In the genomic region with DNA sequence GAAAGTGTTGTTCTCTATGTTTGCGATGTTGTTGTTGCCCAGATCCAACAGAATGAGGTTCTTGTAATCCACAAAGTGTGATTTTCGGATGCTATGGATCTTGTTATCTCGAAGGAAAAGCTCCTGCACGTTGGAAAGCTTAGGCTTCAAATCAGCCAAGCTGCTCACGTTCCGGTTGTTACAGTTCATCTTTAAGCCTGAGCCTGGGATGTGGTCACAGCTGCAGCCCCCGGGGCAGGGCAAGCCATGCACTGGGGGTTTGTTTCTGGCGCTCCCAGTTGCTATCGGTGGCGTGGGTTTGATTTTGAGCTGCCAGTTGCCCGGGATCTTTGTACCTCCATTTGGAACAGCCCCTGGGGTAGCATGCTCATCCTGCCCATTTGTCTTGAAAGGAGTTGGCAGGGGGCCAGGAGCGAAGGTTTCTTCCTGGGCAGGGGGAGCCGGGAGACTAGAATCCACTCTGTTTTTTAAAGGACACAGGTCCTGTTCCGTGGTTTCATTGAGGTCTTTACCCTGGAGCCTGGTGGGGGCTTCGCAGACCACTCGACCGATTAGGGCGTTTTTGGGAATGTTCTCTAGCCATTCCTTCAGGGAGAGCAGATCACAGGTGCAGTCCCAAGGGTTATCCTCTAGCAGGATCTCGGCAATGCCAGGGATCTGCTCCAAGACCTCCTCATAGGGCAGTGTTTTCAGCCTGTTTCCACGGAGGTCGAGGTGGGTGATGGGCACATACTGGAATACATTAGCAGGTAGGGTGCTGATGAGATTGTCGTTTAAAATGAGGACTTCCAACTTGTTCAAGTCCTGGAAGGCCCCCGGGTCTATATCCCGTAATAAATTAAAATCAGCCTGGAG, we compare ENCODE assay signal across 9 mouse cellular contexts. TPM values are rescaled to one million over a fixed set of nuclear protein-coding genes. Genes with fewer than 3 reads are reported as not detected.
A peak's percentile ranks its signal among the peaks of the same experiment; 100 is the strongest.
DNase-seq lines count a peak whose midpoint lies in the region; ATAC-seq and TF ChIP-seq lines count a peak whose summit lies in the region.
"Had no signal": no experiment of that assay in that cellular context is flagged by ENCODE, and none has a peak within 500 bp of the region (broad histone marks: within the 10 kb centered on the region; RNA-seq: fewer than 3 reads in every experiment).

No protein-coding gene starts in this region.

- no peak for TF ChIP-seq CTCF in midbrain, postnatal 0 days (IDR thresholded peaks at IDR 0.05)

- H3K27me3 ChIP-seq in embryonic facial prominence, embryonic 10.5 days (replicated peaks; ENCODE audit: low read depth, poor library complexity, severe bottlenecking): peaks cover 49% of the 10 kb centered on the region
- H3K27me3 ChIP-seq in hindbrain, embryonic 13.5 days: no peaks in the 10 kb centered on the region
- H3K27me3 ChIP-seq in midbrain, postnatal 0 days (ENCODE audit: insufficient read depth, low read length): no peaks in the 10 kb centered on the region

- no peaks in the 10 kb centered on the region for H3K36me3 ChIP-seq in embryonic facial prominence, embryonic 10.5 days (replicated peaks)
- H3K36me3 ChIP-seq in hindbrain, embryonic 13.5 days: no peaks in the 10 kb centered on the region
- no peaks in the 10 kb centered on the region for H3K36me3 ChIP-seq in midbrain, postnatal 0 days (ENCODE audit: insufficient read depth, low read length)

- H3K4me1 ChIP-seq in embryonic facial prominence, embryonic 10.5 days: peaks cover 39% of the 10 kb centered on the region
- H3K4me1 ChIP-seq in hindbrain, embryonic 13.5 days (replicated peaks): peaks cover 26% of the 10 kb centered on the region
- H3K4me1 ChIP-seq in midbrain, postnatal 0 days (ENCODE audit: insufficient read depth, low read length): no peaks in the 10 kb centered on the region

- H3K4me2 ChIP-seq in hindbrain, embryonic 13.5 days: peak overlapping the region; percentile 95
- H3K4me2 ChIP-seq in midbrain, postnatal 0 days (ENCODE audit: low read depth, low read length, poor library complexity, severe bottlenecking): peak overlapping the region; percentile 68

- DNase-seq in layer of hippocampus, adult 11-12 months (ENCODE audit: low spot score): peak; percentile 52
- DNase-seq in layer of hippocampus, adult 9-10 months (ENCODE audit: low spot score): no peak
- DNase-seq in embryonic facial prominence, embryonic 10.5 days (ENCODE audit: low spot score): peak; percentile 35
- DNase-seq in layer of hippocampus, postnatal 14 days (ENCODE audit: low spot score in 2 of 2): peak; percentile 52 to 58
- peak; percentile 60 for DNase-seq in midbrain, postnatal 0 days (ENCODE audit: low spot score)
- DNase-seq in thymus, adult 18-20 months: no peak
- DNase-seq in spleen, postnatal 36 days (ENCODE audit: low spot score in 2 of 2): no peak

- H3K27ac ChIP-seq in embryonic facial prominence, embryonic 10.5 days (replicated peaks): no peak overlapping the region
- H3K27ac ChIP-seq in hindbrain, embryonic 13.5 days: peak overlapping the region; percentile 94
- peak overlapping the region; percentile 90 for H3K27ac ChIP-seq in midbrain, postnatal 0 days (ENCODE audit: low read depth, low read length)

- peak overlapping the region; percentile 84 for H3K9ac ChIP-seq in hindbrain, embryonic 13.5 days
- peak overlapping the region; percentile 81 for H3K9ac ChIP-seq in midbrain, postnatal 0 days (replicated peaks; ENCODE audit: low read length, poor library complexity, severe bottlenecking)

- WGBS in embryonic facial prominence, embryonic 10.5 days: 2% methylated on average over 24 of the region's 24 CpGs
- WGBS in hindbrain, embryonic 13.5 days: 1% methylated on average over 24 of the region's 24 CpGs
- under 1% methylated on average over 24 of the region's 24 CpGs for WGBS in midbrain, postnatal 0 days

- H3K4me3 ChIP-seq in embryonic facial prominence, embryonic 10.5 days: peak overlapping the region; percentile 58
- H3K4me3 ChIP-seq in hindbrain, embryonic 13.5 days: peak overlapping the region; percentile 72
- H3K4me3 ChIP-seq in midbrain, postnatal 0 days (ENCODE audit: low read depth, low read length): peak overlapping the region; percentile 72

- ATAC-seq in hindbrain, embryonic 13.5 days (ENCODE audit: low FRiP score): peak; percentile 44
- ATAC-seq in midbrain, postnatal 0 days (ENCODE audit: low FRiP score): peak; percentile 12; the same call in 1 of the 2 replicates

- H3K9me3 ChIP-seq in embryonic facial prominence, embryonic 10.5 days: no peaks in the 10 kb centered on the region
- H3K9me3 ChIP-seq in hindbrain, embryonic 13.5 days: no peaks in the 10 kb centered on the region
- no peaks in the 10 kb centered on the region for H3K9me3 ChIP-seq in midbrain, postnatal 0 days (ENCODE audit: low read length)

RNA-seq across cellular contexts. Expression of a gene that starts 1.7 kb away (rescaled TPM):
- polyA plus RNA-seq in embryonic facial prominence, embryonic 10.5 days (2016; fragmentation: Nextera tagmentation; extraction: Ambion mirVana): 0.89 and 1.1 TPM in 2 replicates
- 29.9 and 30.2 TPM in 2 replicates for polyA plus RNA-seq in hindbrain, embryonic 13.5 days (2015; fragmentation: Nextera tagmentation; extraction: Ambion mirVana)
- 10 to 100 TPM; 48.8 to 52.6 TPM for total RNA-seq in layer of hippocampus, postnatal 14 days (2021)
- 41.8 and 45.9 TPM in 2 replicates for total RNA-seq in midbrain, postnatal 0 days (2014; rRNA removed)
- polyA plus RNA-seq in midbrain, postnatal 0 days (2015; fragmentation: Nextera tagmentation; extraction: Ambion mirVana): 27.1 and 27.2 TPM in 2 replicates
- total RNA-seq: ES-E14 had no signal

Comparison
In these comparisons a context has a peak if more than half of its experiments do, and no peak if none do; other contexts are left out.
1. DNase-seq: peak in layer of hippocampus, adult 11-12 months (single experiment), embryonic facial prominence, embryonic 10.5 days (single experiment), layer of hippocampus, postnatal 14 days (2 of 2) and midbrain, postnatal 0 days (single experiment); none in layer of hippocampus, adult 9-10 months (single experiment), thymus, adult 18-20 months (0 of 2) and spleen, postnatal 36 days (0 of 2).
2. RNA of a gene that starts 1.7 kb away (polyA plus RNA-seq): 29.9 to 30.2 TPM in hindbrain, embryonic 13.5 days and 27.1 to 27.2 TPM in midbrain, postnatal 0 days; 0.89 to 1.1 TPM in embryonic facial prominence, embryonic 10.5 days; every median in the first group is over 10 times any median in the second.
3. Peak in every context shown above with its lines, with median percentiles within 50 percentile points of each other: H3K4me3 ChIP-seq.